Mouse (Mus musculus) kidney, adult 2 months (tissue): Measurements from ENCODE around the gene Cnep1r1. TPM values are rescaled to one million over a fixed set of nuclear protein-coding genes. Genes with fewer than 3 reads are reported as not detected.

Source experiments
- DNase-seq: peaks from one replicate; pipeline ENCODE4 v3.0.0; 2021
- H3K27ac ChIP-seq: fragments of 200-500 bp; 2 replicates; pipeline ENCODE4 v1.5.1; 2012; ENCODE audit warnings: low read depth, low read length, control low read depth, inconsistent platforms; ENCODE audit not compliant: insufficient read depth
- H3K27me3 ChIP-seq: fragments of 200-500 bp; replicated peaks from 2 replicates; pipeline ENCODE4 v1.6.1; 2012; ENCODE audit warnings: mild to moderate bottlenecking, moderate library complexity, low read length, inconsistent platforms; ENCODE audit not compliant: control insufficient read depth, insufficient read depth
- H3K36me3 ChIP-seq: fragments of 200-500 bp; 2 replicates; pipeline ENCODE4 v1.6.1; 2012; ENCODE audit warnings: mild to moderate bottlenecking, moderate library complexity, low read length, inconsistent platforms; ENCODE audit not compliant: control insufficient read depth, insufficient read depth
- H3K4me1 ChIP-seq: fragments of 200-500 bp; 2 replicates; pipeline ENCODE4 v1.6.1; 2011; ENCODE audit warnings: low read length; ENCODE audit not compliant: control insufficient read depth, insufficient read depth
- H3K4me3 ChIP-seq: fragments of 200-500 bp; 2 replicates; pipeline ENCODE4 v1.5.1; 2011; ENCODE audit warnings: mild to moderate bottlenecking, low read depth, low read length, control low read depth; ENCODE audit not compliant: insufficient read depth
- CTCF ChIP-seq: fragments of 200-500 bp; conservative IDR thresholded peaks from 2 replicates; pipeline ENCODE4 v1.5.1; 2011; ENCODE audit warnings: low read depth, mild to moderate bottlenecking, control low read depth, low read length, moderate library complexity, mixed read lengths; ENCODE audit not compliant: insufficient read depth, insufficient read length
- POLR2A ChIP-seq: fragments of 200-500 bp; IDR thresholded peaks from one replicate; pipeline ENCODE4 v1.6.1; 2011; ENCODE audit warnings: low read depth, low read length, control low read depth
- WGBS: fragments of 180-500 bp; shearing (Covaris S2); methylation state at CpG from one replicate; pipeline ENCODE4 v1.1.7; 2018; 5-methylcytosine and 5-hydroxymethylcytosine counted together
- polyA plus RNA-seq: library from polyadenylated mRNA; depleted of rRNA; stranded (reverse); fragments of >200 nt; gene quantifications from 2 replicates; pipeline ENCODE4 v1.2.3, GENCODE M21; 2012

Cnep1r1 gene
- polyA plus RNA-seq, 1 experiment, result 23.7 TPM

- Histone ChIP-seq H3K27me3 (no peaks in the 10 kb centered on the region), H3K4me3 (no peak overlapping the region), H3K36me3 (no peaks in the 10 kb centered on the region), H3K27ac (no peak overlapping the region), H3K4me1 (no peaks in the 10 kb centered on the region)
- DNase-seq, result no peak
- TF ChIP-seq POLR2A (no peak), CTCF (no peak)
- 89% methylated on average over 4 of the region's 4 CpGs for WGBS
Observed at GRCm38 (mm10) chr8:88109241-88109640, 9.3 kb upstream of the Cnep1r1 start.

- Histone ChIP-seq H3K36me3 (no peaks in the 10 kb centered on the region), H3K4me3 (peak overlapping the region; percentile 94), H3K27me3 (no peaks in the 10 kb centered on the region), H3K4me1 (0 out of 2 replicates have a peak, but pooled peaks cover 2% of the 10 kb centered on the region), H3K27ac (peak overlapping the region; percentile 80; the same call in 1 of the 2 replicates)
- peak; percentile 26 for DNase-seq
- WGBS, result under 1% methylated on average over 11 of the region's 11 CpGs
- TF ChIP-seq POLR2A (no peak), CTCF (no peak)
Observed at GRCm38 (mm10) chr8:88119076-88119475, 507 bp downstream of the Cnep1r1 start.

- H3K27me3 ChIP-seq, result no peaks in the 10 kb centered on the region
- no peak for DNase-seq
- no peak overlapping the region for H3K4me3 ChIP-seq
- no peak overlapping the region for H3K27ac ChIP-seq
- 89% methylated on average over 2 of the region's 2 CpGs for WGBS
- no peak for TF ChIP-seq CTCF
- no peak for TF ChIP-seq POLR2A
- H3K36me3 ChIP-seq, result peaks cover 2% of the 10 kb centered on the region; the same call in 1 of the 2 replicates
- 0 out of 2 replicates have a peak, but pooled peaks cover 2% of the 10 kb centered on the region for H3K4me1 ChIP-seq
Observed at GRCm38 (mm10) chr8:88124850-88125249, 6.3 kb downstream of the Cnep1r1 start.

GRCm38 (mm10) chr8:88129397-88129796 lies 10.8 kb downstream of the Cnep1r1 start:
- H3K4me1 ChIP-seq, result no peaks in the 10 kb centered on the region
- H3K27ac ChIP-seq, result no peak overlapping the region
- no peaks in the 10 kb centered on the region for H3K27me3 ChIP-seq
- no peak overlapping the region for H3K4me3 ChIP-seq
- TF ChIP-seq POLR2A, result no peak
- no peak for TF ChIP-seq CTCF
- H3K36me3 ChIP-seq, result peaks cover 2% of the 10 kb centered on the region; the same call in 1 of the 2 replicates
- no peak for DNase-seq
- WGBS, result 89% methylated on average over 4 of the region's 4 CpGs

- H3K27me3 ChIP-seq, result no peaks in the 10 kb centered on the region
- TF ChIP-seq CTCF, result no peak
- TF ChIP-seq POLR2A, result no peak
- H3K4me1 ChIP-seq, result no peaks in the 10 kb centered on the region
- peak; percentile 73 for DNase-seq
- H3K27ac ChIP-seq, result no peak overlapping the region
- H3K36me3 ChIP-seq, result no peaks in the 10 kb centered on the region; the same call in 1 of the 2 replicates
- H3K4me3 ChIP-seq, result no peak overlapping the region
- 34% methylated on average over 7 of the region's 7 CpGs for WGBS
Observed at GRCm38 (mm10) chr8:88130754-88131317, 12.3 kb downstream of the Cnep1r1 start.

GRCm38 (mm10) chr8:88137748-88138484 lies 19.3 kb downstream of the Cnep1r1 start, which contains the start of gene Heatr3:
Gene Heatr3 (plus strand): TSS chr8:88137855.
- peak; percentile 24; the same call in 1 of the 2 replicates for TF ChIP-seq CTCF
- TF ChIP-seq POLR2A, result peak; percentile 42
- H3K36me3 ChIP-seq, result no peaks in the 10 kb centered on the region; the same call in none of the 2 replicates
- no peaks in the 10 kb centered on the region for H3K27me3 ChIP-seq
- H3K4me3 ChIP-seq, result peak within 1 kb of the TSS; percentile 96
- peak; percentile 98 for DNase-seq
- peak within 1 kb of the TSS; percentile 74 for H3K27ac ChIP-seq
- WGBS, result under 1% methylated on average over 79 of the region's 79 CpGs
- no peaks in the 10 kb centered on the region for H3K4me1 ChIP-seq

GRCm38 (mm10) chr8:88139256-88139655 lies 20.7 kb downstream of the Cnep1r1 start:
- no peak for TF ChIP-seq POLR2A
- TF ChIP-seq CTCF, result no peak
- 90% methylated on average over 3 of the region's 3 CpGs for WGBS

More at GRCm38 (mm10) chr8:88139256-88139655, 20.7 kb downstream of the Cnep1r1 start:
- no peaks in the 10 kb centered on the region for H3K27me3 ChIP-seq
- no peaks in the 10 kb centered on the region; the same call in none of the 2 replicates for H3K36me3 ChIP-seq
- no peak overlapping the region for H3K27ac ChIP-seq
- H3K4me1 ChIP-seq, result no peaks in the 10 kb centered on the region
- H3K4me3 ChIP-seq, result no peak overlapping the region
- DNase-seq, result no peak
